Comparison of ENCODE assay signal across 19 mouse cellular contexts in the genomic region with DNA sequence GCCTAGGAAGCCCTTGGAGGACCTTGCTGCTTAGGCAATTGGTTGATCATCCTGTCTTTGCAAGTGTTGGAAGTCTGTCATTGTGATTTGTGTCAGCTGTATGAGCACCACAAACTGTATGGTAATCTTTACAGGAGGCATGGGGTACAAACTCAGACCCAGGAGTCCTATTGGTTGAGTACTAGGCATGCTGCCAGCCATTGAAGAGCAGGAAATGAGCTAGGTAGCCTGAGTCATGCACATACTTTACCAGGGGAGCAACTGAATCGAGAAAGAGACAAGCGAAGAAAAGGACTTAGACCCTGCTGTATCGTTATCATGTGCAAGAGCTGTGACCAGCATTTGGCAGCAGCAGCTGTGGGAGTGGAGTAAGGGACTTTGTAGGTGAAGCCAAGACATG. TPM values are rescaled to one million over a fixed set of nuclear protein-coding genes. Genes with fewer than 3 reads are reported as not detected.
DNase-seq lines count a peak whose midpoint lies in the region; ATAC-seq and TF ChIP-seq lines count a peak whose summit lies in the region.
"Had no signal": no experiment of that assay in that cellular context is flagged by ENCODE, and none has a peak within 500 bp of the region (broad histone marks: within the 10 kb centered on the region; RNA-seq: fewer than 3 reads in every experiment).

No protein-coding gene starts in this region.

- no peak for TF ChIP-seq POLR2A in embryonic fibroblast, embryonic 13.5 days (IDR thresholded peaks at IDR 0.05; ENCODE audit: low read depth, low read length)
- TF ChIP-seq POLR2A in small intestine, adult 2 months (IDR thresholded peaks at IDR 0.05; ENCODE audit: low read depth, low read length), result no peak

- no peak overlapping the region for H3K4me3 ChIP-seq in heart, postnatal 0 days (ENCODE audit: low read depth, low read length)
- peak overlapping the region; percentile 47 for H3K4me3 ChIP-seq in megakaryocyte, embryonic 14.5 days (replicated peaks)
- no peak overlapping the region for H3K4me3 ChIP-seq in embryonic fibroblast, embryonic 13.5 days (ENCODE audit: insufficient read depth, low read length)
- no peak overlapping the region for H3K4me3 ChIP-seq in small intestine, adult 2 months (ENCODE audit: low read depth, low read length)
- H3K4me3 ChIP-seq: embryonic facial prominence, embryonic 13.5 days; forebrain, embryonic 15.5 days; hindbrain, embryonic 13.5 days had no signal

- no peak for TF ChIP-seq CTCF in heart, postnatal 0 days (IDR thresholded peaks at IDR 0.05; ENCODE audit: low read depth)
- TF ChIP-seq CTCF in embryonic fibroblast, embryonic 13.5 days (IDR thresholded peaks at IDR 0.05; ENCODE audit: borderline replicate concordance, insufficient read depth, low read length), result no peak
- TF ChIP-seq CTCF in small intestine, adult 2 months (IDR thresholded peaks at IDR 0.05; ENCODE audit: extremely low read depth, insufficient read length, insufficient replicate concordance, low read depth, low read length), result no peak

- H3K4me2 ChIP-seq in heart, postnatal 0 days (ENCODE audit: low read depth, low read length), result no peak overlapping the region
- H3K4me2 ChIP-seq: embryonic facial prominence, embryonic 13.5 days; forebrain, embryonic 15.5 days; hindbrain, embryonic 13.5 days; liver, embryonic 11.5 days had no signal

- no peak overlapping the region for H3K27ac ChIP-seq in heart, postnatal 0 days (ENCODE audit: low read depth)
- peak overlapping the region; percentile 31; the same call in 1 of the 2 replicates for H3K27ac ChIP-seq in embryonic fibroblast, embryonic 13.5 days (ENCODE audit: insufficient read depth, low read length)
- peak overlapping the region; percentile 33; the same call in 1 of the 2 replicates for H3K27ac ChIP-seq in small intestine, adult 2 months (ENCODE audit: insufficient read depth, low read depth, low read length)
- H3K27ac ChIP-seq: embryonic facial prominence, embryonic 13.5 days; forebrain, embryonic 15.5 days; hindbrain, embryonic 13.5 days had no signal

- no peak for TF ChIP-seq EP300 in heart, postnatal 0 days (IDR thresholded peaks at IDR 0.05; ENCODE audit: low read depth)

- H3K9me3 ChIP-seq in heart, postnatal 0 days (replicated peaks; ENCODE audit: control insufficient read depth, low read length), result no peaks in the 10 kb centered on the region
- no peaks in the 10 kb centered on the region for H3K9me3 ChIP-seq in megakaryocyte, embryonic 14.5 days
- H3K9me3 ChIP-seq: embryonic facial prominence, embryonic 13.5 days; forebrain, embryonic 15.5 days; hindbrain, embryonic 13.5 days had no signal

- WGBS in heart, postnatal 0 days, result 18% methylated on average over 3 of the region's 3 CpGs
- 22% methylated on average over 3 of the region's 3 CpGs for WGBS in small intestine, adult 2 months

- peaks cover 99% of the 10 kb centered on the region for H3K36me3 ChIP-seq in heart, postnatal 0 days (replicated peaks; ENCODE audit: control insufficient read depth, insufficient read depth, low read length)
- peaks cover 99% of the 10 kb centered on the region for H3K36me3 ChIP-seq in megakaryocyte, embryonic 14.5 days (replicated peaks; ENCODE audit: low read length)
- peaks cover 53% of the 10 kb centered on the region for H3K36me3 ChIP-seq in small intestine, adult 2 months (ENCODE audit: control insufficient read depth, insufficient read depth, low read length)

- H3K9ac ChIP-seq in heart, postnatal 0 days (replicated peaks; ENCODE audit: low read depth, low read length), result no peak overlapping the region
- H3K9ac ChIP-seq: embryonic facial prominence, embryonic 13.5 days; forebrain, embryonic 15.5 days; hindbrain, embryonic 13.5 days had no signal

- DNase-seq in heart, postnatal 0 days (ENCODE audit: low spot score), result peak; percentile 38
- no peak for DNase-seq in heart, adult 9 months (ENCODE audit: low spot score in 2 of 2)
- DNase-seq in spleen, postnatal 14 days (ENCODE audit: low spot score in 2 of 2), result no peak
- no peak for DNase-seq in adrenal gland, adult 2 months
- DNase-seq: cerebellum, adult 9-10 months; gastrocnemius, postnatal 36 days; heart, postnatal 14 days; lung, adult 2 months; right cerebral cortex, postnatal 4 days; thymus, postnatal 25 days had no signal

- ATAC-seq in heart, postnatal 0 days (ENCODE audit: insufficient read depth, low read depth), result no peak
- ATAC-seq in megakaryocyte, adult 5-6 weeks (ENCODE audit: poor library complexity, severe bottlenecking), result no peak
- ATAC-seq: forebrain, embryonic 15.5 days; inflammation-experienced regulatory T-cells, adult 6 months had no signal

- H3K4me1 ChIP-seq in heart, postnatal 0 days (ENCODE audit: control insufficient read depth, insufficient read depth), result peaks cover 7% of the 10 kb centered on the region; the same call in 1 of the 2 replicates
- peaks cover 70% of the 10 kb centered on the region for H3K4me1 ChIP-seq in megakaryocyte, embryonic 14.5 days
- peaks cover 16% of the 10 kb centered on the region for H3K4me1 ChIP-seq in embryonic fibroblast, embryonic 13.5 days (ENCODE audit: control insufficient read depth, insufficient read depth, low read length)
- peaks cover 9% of the 10 kb centered on the region; the same call in 1 of the 2 replicates for H3K4me1 ChIP-seq in small intestine, adult 2 months (ENCODE audit: control insufficient read depth, insufficient read depth, insufficient read length, low read length)

- no peaks in the 10 kb centered on the region for H3K27me3 ChIP-seq in heart, postnatal 0 days (ENCODE audit: control insufficient read depth, insufficient read depth, low read length)
- no peaks in the 10 kb centered on the region for H3K27me3 ChIP-seq in megakaryocyte, embryonic 14.5 days (replicated peaks)
- no peaks in the 10 kb centered on the region for H3K27me3 ChIP-seq in small intestine, adult 2 months (ENCODE audit: control insufficient read depth, insufficient read depth, low read length)
- H3K27me3 ChIP-seq: embryonic facial prominence, embryonic 13.5 days; forebrain, embryonic 15.5 days; hindbrain, embryonic 13.5 days had no signal

RNA-seq across cellular contexts. Expression of gene Lsm14b, which starts 8.1 kb away (rescaled TPM):
- 32.5 and 36.0 TPM in 2 replicates for total RNA-seq in heart, postnatal 0 days (2014; rRNA removed; ENCODE audit: low replicate concordance)
- polyA plus RNA-seq in heart, postnatal 0 days (2015; fragmentation: Nextera tagmentation; extraction: Ambion mirVana), result 5.7 and 6.1 TPM in 2 replicates
- polyA plus RNA-seq in megakaryocyte, embryonic 14.5 days (2012; ENCODE audit: insufficient read depth, low replicate concordance), result 17.3 and 46.0 TPM in 2 replicates
- 10.6 and 10.9 TPM in 2 replicates for total RNA-seq in megakaryocyte, adult 5-6 weeks (2015)
- 28.8 and 31.0 TPM in 2 replicates for total RNA-seq in megakaryocyte, adult 5-6 weeks (2017)
- 54.7 and 63.3 TPM in 2 replicates for polyA plus RNA-seq in embryonic fibroblast, embryonic 13.5 days (2011; ENCODE audit: insufficient read length, low read depth, missing spikeins)
- 10.7 and 23.7 TPM in 2 replicates for polyA plus RNA-seq in small intestine, adult 2 months (2012; rRNA removed)
- total RNA-seq in adrenal gland, adult 2 months (2021), result 10 to 100 TPM; 38.6 to 47.0 TPM
- polyA plus RNA-seq in adrenal gland, adult 2 months (2012; rRNA removed), result 26.2 and 27.3 TPM in 2 replicates

RNA-seq across cellular contexts. Expression of gene Psma7, which starts 9.3 kb away (rescaled TPM):
- 163 and 234 TPM in 2 replicates for total RNA-seq in heart, postnatal 0 days (2014; rRNA removed; ENCODE audit: low replicate concordance)
- 457 and 460 TPM in 2 replicates for polyA plus RNA-seq in heart, postnatal 0 days (2015; fragmentation: Nextera tagmentation; extraction: Ambion mirVana)
- polyA plus RNA-seq in megakaryocyte, embryonic 14.5 days (2012; ENCODE audit: insufficient read depth, low replicate concordance), result 52.5 and 97.9 TPM in 2 replicates
- total RNA-seq in megakaryocyte, adult 5-6 weeks (2015), result 439 and 533 TPM in 2 replicates
- total RNA-seq in megakaryocyte, adult 5-6 weeks (2017), result 536 and 608 TPM in 2 replicates
- polyA plus RNA-seq in embryonic fibroblast, embryonic 13.5 days (2011; ENCODE audit: insufficient read length, low read depth, missing spikeins), result 163 and 173 TPM in 2 replicates
- polyA plus RNA-seq in small intestine, adult 2 months (2012; rRNA removed), result 102 and 152 TPM in 2 replicates
- 100 to 1,000 TPM; 212 to 248 TPM for total RNA-seq in adrenal gland, adult 2 months (2021)
- 91.7 and 121 TPM in 2 replicates for polyA plus RNA-seq in adrenal gland, adult 2 months (2012; rRNA removed)

RNA-seq across cellular contexts. Expression of gene Ss18l1, which starts 9.4 kb away (rescaled TPM):
- 3.3 and 5.3 TPM in 2 replicates for total RNA-seq in heart, postnatal 0 days (2014; rRNA removed; ENCODE audit: low replicate concordance)
- 2.2 and 2.3 TPM in 2 replicates for polyA plus RNA-seq in heart, postnatal 0 days (2015; fragmentation: Nextera tagmentation; extraction: Ambion mirVana)
- 0.54 and 0.75 TPM in 2 replicates for polyA plus RNA-seq in megakaryocyte, embryonic 14.5 days (2012; ENCODE audit: insufficient read depth, low replicate concordance)
- total RNA-seq in megakaryocyte, adult 5-6 weeks (2015), result 3.2 and 5.5 TPM in 2 replicates
- 4.2 and 4.6 TPM in 2 replicates for total RNA-seq in megakaryocyte, adult 5-6 weeks (2017)
- polyA plus RNA-seq in embryonic fibroblast, embryonic 13.5 days (2011; ENCODE audit: insufficient read length, low read depth, missing spikeins), result 3.4 and 3.9 TPM in 2 replicates
- polyA plus RNA-seq in small intestine, adult 2 months (2012; rRNA removed), result 4.0 and 7.7 TPM in 2 replicates
- total RNA-seq in adrenal gland, adult 2 months (2021), result 10 to 100 TPM in 1 of 2 experiments, 1 to 10 TPM in 1; 6.7 to 11.8 TPM
- polyA plus RNA-seq in adrenal gland, adult 2 months (2012; rRNA removed), result 14.2 and 18.1 TPM in 2 replicates

RNA-seq across cellular contexts. Expression of gene Mtg2, which starts 37.5 kb away (rescaled TPM):
- 15.7 and 33.9 TPM in 2 replicates for total RNA-seq in heart, postnatal 0 days (2014; rRNA removed; ENCODE audit: low replicate concordance)
- 21.3 and 22.9 TPM in 2 replicates for polyA plus RNA-seq in heart, postnatal 0 days (2015; fragmentation: Nextera tagmentation; extraction: Ambion mirVana)
- 2.3 and 13.9 TPM in 2 replicates for polyA plus RNA-seq in megakaryocyte, embryonic 14.5 days (2012; ENCODE audit: insufficient read depth, low replicate concordance)
- total RNA-seq in megakaryocyte, adult 5-6 weeks (2015), result 3.3 and 4.9 TPM in 2 replicates
- 4.5 and 6.6 TPM in 2 replicates for total RNA-seq in megakaryocyte, adult 5-6 weeks (2017)
- polyA plus RNA-seq in embryonic fibroblast, embryonic 13.5 days (2011; ENCODE audit: insufficient read length, low read depth, missing spikeins), result 11.4 and 15.2 TPM in 2 replicates
- polyA plus RNA-seq in small intestine, adult 2 months (2012; rRNA removed), result 6.3 and 10.2 TPM in 2 replicates
- total RNA-seq in adrenal gland, adult 2 months (2021), result 10 to 100 TPM; 13.5 to 22.2 TPM
- 12.4 and 13.1 TPM in 2 replicates for polyA plus RNA-seq in adrenal gland, adult 2 months (2012; rRNA removed)

RNA-seq across cellular contexts. Expression of gene Taf4, which starts 56.5 kb away (rescaled TPM):
- total RNA-seq in heart, postnatal 0 days (2014; rRNA removed; ENCODE audit: low replicate concordance), result 4.4 and 5.9 TPM in 2 replicates
- 1.8 TPM in 2 replicates for polyA plus RNA-seq in heart, postnatal 0 days (2015; fragmentation: Nextera tagmentation; extraction: Ambion mirVana)
- 9.1 and 14.6 TPM in 2 replicates for polyA plus RNA-seq in megakaryocyte, embryonic 14.5 days (2012; ENCODE audit: insufficient read depth, low replicate concordance)
- 28.4 and 31.8 TPM in 2 replicates for total RNA-seq in megakaryocyte, adult 5-6 weeks (2015)
- total RNA-seq in megakaryocyte, adult 5-6 weeks (2017), result 27.6 and 43.5 TPM in 2 replicates
- 10.4 and 11.5 TPM in 2 replicates for polyA plus RNA-seq in embryonic fibroblast, embryonic 13.5 days (2011; ENCODE audit: insufficient read length, low read depth, missing spikeins)
- polyA plus RNA-seq in small intestine, adult 2 months (2012; rRNA removed), result 8.2 and 14.4 TPM in 2 replicates
- 10 to 100 TPM; 19.3 to 22.5 TPM for total RNA-seq in adrenal gland, adult 2 months (2021)
- polyA plus RNA-seq in adrenal gland, adult 2 months (2012; rRNA removed), result 10.3 and 11.5 TPM in 2 replicates
